Mouse (Mus musculus): ENCODE measurements around the gene Homer1. TPM values are rescaled to one million over a fixed set of nuclear protein-coding genes. Genes with fewer than 3 reads are reported as not detected.
A peak's percentile ranks its signal among the peaks of the same experiment; 100 is the strongest.

The Homer1 gene
- polyA plus RNA-seq, 1 experiment from 2014 or later, result 11.1 TPM

DNA sequence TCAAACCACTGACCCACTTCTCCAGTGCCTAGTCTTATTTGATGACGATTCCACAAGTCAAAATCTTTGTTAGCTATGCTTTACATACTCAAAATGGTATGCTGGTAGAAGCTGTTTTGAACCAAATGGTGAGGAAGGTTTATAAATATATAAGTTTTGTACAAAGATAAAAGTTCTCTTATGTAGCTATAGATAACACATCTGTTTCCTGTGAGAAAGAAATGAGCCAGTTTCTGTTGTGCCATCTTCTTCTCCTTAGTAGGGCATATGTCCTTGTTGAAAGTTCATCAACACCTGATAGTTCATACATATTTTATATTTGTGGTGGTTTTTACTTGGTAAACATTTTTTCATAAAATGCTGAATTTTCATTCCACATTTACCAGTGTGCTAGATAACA lies 45.0 kb downstream of the Homer1 start:
- no peak overlapping the region for H3K4me3 ChIP-seq
- H3K9ac ChIP-seq, result no peak overlapping the region
- no peaks in the 10 kb centered on the region for H3K9me3 ChIP-seq
- no peaks in the 10 kb centered on the region for H3K36me3 ChIP-seq (replicated peaks)
- no peak overlapping the region for H3K4me2 ChIP-seq
- 98% methylated on average over 1 of the region's 1 CpGs for WGBS
- no peak for ATAC-seq (replicated peaks)
- H3K27ac ChIP-seq, result no peak overlapping the region
- no peaks in the 10 kb centered on the region for H3K4me1 ChIP-seq
- H3K27me3 ChIP-seq (replicated peaks), result no peaks in the 10 kb centered on the region

DNA sequence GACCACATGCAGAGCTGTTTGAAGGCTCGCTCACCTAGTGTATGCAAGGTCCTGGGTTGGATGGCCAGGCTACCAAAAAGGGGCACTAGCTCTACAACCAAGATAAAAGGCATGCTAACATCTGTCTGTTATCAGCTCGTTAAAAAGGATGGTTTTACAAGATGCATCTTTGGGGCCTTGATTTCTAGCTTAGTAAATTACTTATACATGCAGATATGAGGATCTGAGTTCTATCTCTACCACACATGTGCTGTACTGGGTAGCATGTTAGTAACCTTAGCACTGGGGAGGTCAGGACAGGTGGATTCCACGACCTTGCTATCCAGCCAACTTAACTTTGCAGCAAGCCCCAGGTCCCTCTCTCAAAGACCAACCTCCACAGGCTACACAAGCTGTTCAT lies 46.4 kb downstream of the Homer1 start:
- H3K36me3 ChIP-seq (replicated peaks), result no peaks in the 10 kb centered on the region
- WGBS, result 88% methylated on average over 3 of the region's 3 CpGs
- no peaks in the 10 kb centered on the region for H3K27me3 ChIP-seq (replicated peaks)
- H3K4me1 ChIP-seq, result no peaks in the 10 kb centered on the region
- no peak overlapping the region for H3K4me3 ChIP-seq
- H3K9me3 ChIP-seq, result no peaks in the 10 kb centered on the region
- H3K27ac ChIP-seq, result no peak overlapping the region
- no peak overlapping the region for H3K4me2 ChIP-seq
- no peak overlapping the region for H3K9ac ChIP-seq
- ATAC-seq (replicated peaks), result no peak

DNA sequence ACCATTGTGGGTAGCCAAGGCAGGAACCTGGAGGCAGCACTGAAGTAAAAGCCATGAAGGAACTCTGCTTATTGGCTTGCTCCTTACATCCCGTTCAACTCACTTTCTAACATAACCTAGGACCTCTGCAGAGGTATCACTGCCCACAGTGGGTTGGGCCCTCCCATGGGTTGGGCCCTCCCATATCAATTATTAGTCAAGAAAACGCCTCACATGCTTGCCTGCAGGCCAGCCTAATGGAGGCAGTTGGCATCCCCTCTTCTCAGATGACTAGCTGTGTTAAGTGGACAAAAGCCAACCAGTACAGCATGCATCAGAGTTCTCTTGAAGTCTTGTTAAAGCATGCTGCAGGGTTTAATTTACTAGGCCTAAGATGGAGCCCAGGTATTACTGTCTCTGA lies 52.6 kb downstream of the Homer1 start:
- Histone ChIP-seq H3K36me3 (replicated peaks) (no peaks in the 10 kb centered on the region), H3K27ac (no peak overlapping the region), H3K4me2 (no peak overlapping the region), H3K9me3 (no peaks in the 10 kb centered on the region), H3K4me3 (no peak overlapping the region), H3K27me3 (replicated peaks) (no peaks in the 10 kb centered on the region), H3K4me1 (no peaks in the 10 kb centered on the region), H3K9ac (no peak overlapping the region)
- 83% methylated on average over 2 of the region's 2 CpGs for WGBS
- ATAC-seq (replicated peaks), result no peak

DNA sequence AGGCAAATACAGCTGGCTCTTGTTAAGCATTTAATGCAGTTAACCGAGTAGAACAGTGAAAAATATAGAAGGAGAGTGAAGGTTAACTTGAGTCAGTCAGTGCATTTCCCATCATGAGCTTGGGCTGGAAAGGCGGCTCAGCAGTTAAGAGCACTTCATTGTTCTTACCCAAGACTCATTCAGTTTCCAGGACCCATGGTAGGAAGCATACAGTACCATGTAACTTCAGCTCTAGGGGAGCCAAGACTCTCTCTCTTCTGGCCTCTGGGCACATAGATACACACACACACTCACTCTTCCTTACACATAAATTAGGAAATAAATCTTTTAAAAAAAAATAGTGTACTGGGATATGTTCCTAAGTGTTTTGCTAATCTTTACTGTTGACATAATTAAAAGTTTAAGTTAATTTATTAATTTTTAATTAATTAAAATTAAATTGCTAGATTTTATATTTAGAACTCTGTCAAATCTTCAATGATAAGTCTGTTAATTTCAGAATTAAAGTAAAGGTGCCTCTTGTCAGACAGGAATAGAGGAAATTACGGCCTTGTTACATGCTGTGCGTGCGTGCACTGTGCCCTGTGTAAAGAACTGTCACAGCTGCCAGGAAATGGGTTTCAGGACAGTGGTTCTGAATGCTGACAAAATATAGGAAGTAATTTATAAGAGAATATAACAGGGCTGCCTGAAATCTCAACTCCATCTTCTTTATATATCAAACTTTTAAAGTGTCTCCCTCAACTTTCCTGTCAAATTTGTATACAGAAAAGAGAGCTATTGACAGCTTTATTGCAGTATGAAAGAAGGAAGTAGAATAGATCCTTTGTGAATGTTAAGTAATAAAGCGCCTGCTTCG lies 55.2 kb downstream of the Homer1 start:
- Histone ChIP-seq H3K36me3 (replicated peaks) (no peaks in the 10 kb centered on the region), H3K9ac (no peak overlapping the region), H3K4me3 (no peak overlapping the region), H3K27me3 (replicated peaks) (no peaks in the 10 kb centered on the region), H3K4me1 (no peaks in the 10 kb centered on the region), H3K4me2 (no peak overlapping the region), H3K27ac (no peak overlapping the region), H3K9me3 (no peaks in the 10 kb centered on the region)
- WGBS, result 62% methylated on average over 7 of the region's 7 CpGs
- ATAC-seq (replicated peaks), result no peak

DNA sequence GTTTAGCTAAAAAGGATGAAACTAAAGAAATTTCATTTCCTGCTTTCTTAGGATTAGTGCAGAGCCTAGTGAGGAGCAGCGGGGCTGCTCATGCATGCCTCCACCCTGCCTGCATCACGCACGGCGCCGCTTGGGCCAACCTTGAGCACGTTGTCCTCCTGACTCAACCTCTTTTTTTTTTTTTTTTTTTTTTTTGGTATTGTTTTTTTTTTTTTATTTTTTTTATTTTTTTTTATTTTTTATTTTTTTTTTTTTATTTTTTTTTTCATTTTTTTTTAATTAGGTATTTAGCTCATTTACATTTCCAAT lies 55.8 kb downstream of the Homer1 start:
- Histone ChIP-seq H3K9me3 (no peaks in the 10 kb centered on the region), H3K36me3 (replicated peaks) (no peaks in the 10 kb centered on the region), H3K9ac (no peak overlapping the region), H3K4me2 (no peak overlapping the region), H3K27ac (no peak overlapping the region), H3K4me1 (no peaks in the 10 kb centered on the region), H3K27me3 (replicated peaks) (no peaks in the 10 kb centered on the region), H3K4me3 (no peak overlapping the region)
- WGBS, result 72% methylated on average over 6 of the region's 6 CpGs
- ATAC-seq (replicated peaks), result peak; percentile 70; the same call in 1 of the 2 replicates

- no peak overlapping the region for H3K4me3 ChIP-seq
- no peak overlapping the region for H3K27ac ChIP-seq
- no peak overlapping the region for H3K4me2 ChIP-seq
- WGBS, result 96% methylated on average over 1 of the region's 1 CpGs
- no peaks in the 10 kb centered on the region for H3K4me1 ChIP-seq
- no peaks in the 10 kb centered on the region for H3K27me3 ChIP-seq (replicated peaks)
- ATAC-seq (replicated peaks), result no peak
- no peaks in the 10 kb centered on the region for H3K36me3 ChIP-seq (replicated peaks)
- no peak overlapping the region for H3K9ac ChIP-seq
- H3K9me3 ChIP-seq, result no peaks in the 10 kb centered on the region
Observed at GRCm38 (mm10) chr13:93358522-93358921, 59.1 kb downstream of the Homer1 start.

DNA sequence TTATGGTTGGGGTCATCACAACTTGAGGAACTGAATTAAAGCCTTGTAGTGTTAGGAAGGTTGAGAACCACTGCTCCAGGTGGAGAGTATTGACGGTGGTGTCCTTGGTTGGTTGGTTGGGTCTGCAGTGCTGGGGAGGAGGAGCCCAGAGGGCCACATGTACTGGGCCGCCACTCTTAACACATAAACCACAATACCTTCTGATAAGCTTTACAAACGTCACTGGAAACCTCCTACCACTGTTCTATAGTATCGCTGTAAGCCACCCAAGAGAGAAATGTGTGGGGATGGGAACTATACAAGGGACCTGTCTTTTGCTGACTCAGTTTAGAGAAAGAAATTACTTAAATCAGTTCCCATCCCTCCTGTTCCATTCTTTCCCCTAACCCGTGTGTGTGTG lies 68.1 kb downstream of the Homer1 start:
- H3K27ac ChIP-seq, result no peak overlapping the region
- ATAC-seq (replicated peaks), result no peak
- no peaks in the 10 kb centered on the region for H3K36me3 ChIP-seq (replicated peaks)
- H3K27me3 ChIP-seq (replicated peaks), result no peaks in the 10 kb centered on the region
- 89% methylated on average over 5 of the region's 5 CpGs for WGBS
- H3K4me3 ChIP-seq, result no peak overlapping the region
- H3K4me2 ChIP-seq, result no peak overlapping the region
- H3K9ac ChIP-seq, result no peak overlapping the region
- no peaks in the 10 kb centered on the region for H3K4me1 ChIP-seq
- no peaks in the 10 kb centered on the region for H3K9me3 ChIP-seq

DNA sequence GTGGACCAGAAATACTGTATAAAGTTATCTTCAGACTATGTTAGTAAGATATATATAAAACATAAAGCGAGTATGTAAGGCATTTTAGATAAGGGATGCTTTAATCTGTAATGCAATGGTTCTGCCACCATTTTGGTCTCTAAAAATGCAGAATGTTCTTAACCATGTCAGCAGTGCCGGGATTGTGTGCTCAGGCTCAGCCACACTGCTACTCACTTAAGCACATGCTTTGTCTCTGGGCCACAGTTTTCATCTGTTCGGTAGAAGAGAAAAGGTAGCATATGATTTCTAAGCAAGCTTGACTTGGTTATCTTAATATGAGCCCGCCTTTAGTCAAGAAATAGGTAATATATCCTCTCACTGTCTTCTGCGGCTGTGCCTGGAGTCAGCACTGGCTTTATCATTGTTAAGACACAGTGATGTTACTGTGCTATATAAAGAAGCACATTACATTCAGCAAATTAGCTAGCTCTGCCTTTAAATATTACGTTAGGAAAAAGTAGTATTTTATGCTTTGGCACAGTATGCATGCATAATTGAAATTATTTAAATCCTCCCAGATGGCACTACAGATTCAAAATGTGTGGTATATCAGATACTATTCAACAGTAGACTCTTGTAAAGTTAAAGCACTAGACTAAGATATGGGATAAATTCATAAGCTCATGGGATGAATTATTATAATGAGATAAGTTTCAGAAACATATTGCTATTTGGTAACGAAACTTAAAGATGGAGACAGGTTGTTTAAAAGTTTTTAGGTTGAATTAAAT lies 69.6 kb downstream of the Homer1 start:
- WGBS, result 87% methylated on average over 7 of the region's 7 CpGs
- H3K27me3 ChIP-seq (replicated peaks), result no peaks in the 10 kb centered on the region
- H3K9me3 ChIP-seq, result no peaks in the 10 kb centered on the region
- no peak overlapping the region for H3K27ac ChIP-seq
- no peaks in the 10 kb centered on the region for H3K4me1 ChIP-seq
- no peak overlapping the region for H3K4me3 ChIP-seq
- H3K4me2 ChIP-seq, result no peak overlapping the region
- no peaks in the 10 kb centered on the region for H3K36me3 ChIP-seq (replicated peaks)
- H3K9ac ChIP-seq, result no peak overlapping the region
- no peak for ATAC-seq (replicated peaks)

DNA sequence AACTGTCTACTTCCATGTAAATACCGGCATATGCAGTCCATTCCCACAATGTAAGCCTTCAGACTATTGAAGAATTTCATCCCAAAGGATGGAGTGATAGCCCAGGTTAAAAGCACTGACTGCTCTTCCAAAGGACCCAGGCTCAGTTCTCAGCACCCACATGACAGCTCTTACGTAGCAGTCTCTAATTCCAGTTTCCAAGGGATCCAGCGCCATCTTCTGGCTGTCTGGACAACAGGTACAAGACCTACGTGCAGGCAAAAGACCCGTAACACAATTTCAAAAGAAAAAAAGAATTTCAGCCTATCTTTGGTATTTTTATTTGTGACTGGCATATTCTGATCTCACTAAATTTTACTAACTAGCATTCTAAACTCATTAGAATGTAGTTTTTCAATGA lies 75.0 kb downstream of the Homer1 start:
- Histone ChIP-seq H3K4me1 (no peaks in the 10 kb centered on the region), H3K36me3 (replicated peaks) (no peaks in the 10 kb centered on the region), H3K9me3 (no peaks in the 10 kb centered on the region), H3K4me2 (no peak overlapping the region), H3K4me3 (no peak overlapping the region), H3K27ac (no peak overlapping the region), H3K9ac (no peak overlapping the region), H3K27me3 (replicated peaks) (no peaks in the 10 kb centered on the region)
- WGBS, result 91% methylated on average over 5 of the region's 5 CpGs
- no peak for ATAC-seq (replicated peaks)

DNA sequence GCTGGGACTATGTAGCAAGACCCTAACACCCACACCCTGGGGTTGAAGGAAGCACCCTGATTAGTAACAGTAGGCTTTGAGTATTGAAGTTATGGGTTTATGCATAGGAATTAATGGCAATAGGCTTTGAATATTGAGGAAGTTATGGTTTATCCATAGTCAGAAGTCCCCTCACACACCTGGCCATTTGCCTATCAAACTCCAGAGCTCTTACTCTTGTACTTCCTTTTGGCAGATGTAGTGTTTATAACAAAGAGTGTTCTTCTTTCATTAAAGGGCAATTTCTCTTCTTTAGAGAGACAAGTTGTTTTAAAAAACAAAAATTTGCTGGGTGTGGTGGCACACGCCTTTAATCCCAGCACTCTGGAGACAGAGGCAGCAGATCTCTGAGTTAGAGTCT lies 79.1 kb downstream of the Homer1 start:
- Histone ChIP-seq H3K27me3 (replicated peaks) (no peaks in the 10 kb centered on the region), H3K9ac (no peak overlapping the region), H3K9me3 (no peaks in the 10 kb centered on the region), H3K4me2 (no peak overlapping the region), H3K36me3 (replicated peaks) (no peaks in the 10 kb centered on the region), H3K27ac (no peak overlapping the region), H3K4me3 (no peak overlapping the region), H3K4me1 (no peaks in the 10 kb centered on the region)
- no peak for ATAC-seq (replicated peaks)
- 96% methylated on average over 1 of the region's 1 CpGs for WGBS

GRCm38 (mm10) chr13:93380399-93381063 lies 81.1 kb downstream of the Homer1 start:
- no peaks in the 10 kb centered on the region for H3K4me1 ChIP-seq
- 92% methylated on average over 8 of the region's 8 CpGs for WGBS
- H3K27me3 ChIP-seq (replicated peaks), result no peaks in the 10 kb centered on the region
- ATAC-seq (replicated peaks), result no peak
- no peaks in the 10 kb centered on the region for H3K9me3 ChIP-seq
- no peak overlapping the region for H3K9ac ChIP-seq
- no peak overlapping the region for H3K4me3 ChIP-seq
- no peaks in the 10 kb centered on the region for H3K36me3 ChIP-seq (replicated peaks)
- H3K27ac ChIP-seq, result no peak overlapping the region
- H3K4me2 ChIP-seq, result no peak overlapping the region

DNA sequence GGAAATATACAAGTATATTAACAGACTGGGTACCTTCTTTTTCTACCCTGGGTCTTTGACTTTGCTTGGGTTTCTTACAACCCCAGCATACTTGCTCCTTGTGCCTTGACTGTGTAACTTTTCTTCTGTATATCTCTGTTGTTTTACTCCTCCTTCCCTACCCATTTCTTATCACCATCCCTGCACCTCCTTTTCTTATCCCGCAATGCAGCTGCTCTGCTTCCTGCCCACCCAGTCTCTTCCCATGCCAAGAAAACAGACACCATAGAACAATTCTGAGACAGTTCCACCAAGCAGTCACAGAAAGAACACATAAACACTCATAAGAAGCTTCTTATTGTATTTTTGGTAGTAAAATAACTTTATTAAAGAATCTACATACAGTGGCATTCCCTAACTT lies 81.9 kb downstream of the Homer1 start:
- H3K4me3 ChIP-seq, result no peak overlapping the region
- no peak overlapping the region for H3K9ac ChIP-seq
- no peaks in the 10 kb centered on the region for H3K4me1 ChIP-seq
- no peak overlapping the region for H3K27ac ChIP-seq
- H3K27me3 ChIP-seq (replicated peaks), result no peaks in the 10 kb centered on the region
- no peaks in the 10 kb centered on the region for H3K36me3 ChIP-seq (replicated peaks)
- H3K4me2 ChIP-seq, result no peak overlapping the region
- ATAC-seq (replicated peaks), result no peak
- 95% methylated on average over 1 of the region's 1 CpGs for WGBS
- no peaks in the 10 kb centered on the region for H3K9me3 ChIP-seq
